Mouse (Mus musculus) hindbrain, embryonic 15.5 days (tissue): ENCODE data around the gene Utp14b. TPM values are rescaled to one million over a fixed set of nuclear protein-coding genes. Genes with fewer than 3 reads are reported as not detected.

Experiments used
- polyA plus RNA-seq: library from polyadenylated mRNA; unstranded; fragments of >200 nt; fragmentation: Nextera tagmentation; extraction: Ambion mirVana; gene quantifications from 2 replicates; pipeline ENCODE4 v1.2.1, GENCODE M21; 2015

Utp14b gene
- polyA plus RNA-seq, 1 experiment from 2014 or later: 1.8 TPM

Other genes with a start within 250 kb of the Utp14b start
- gene Farsb, start 169.1 kb upstream of the Utp14b start, polyA plus RNA-seq: 150 and 154 TPM in 2 replicates
- 0.59 and 1.4 TPM in 2 replicates for gene Mogat1, start 147.0 kb upstream of the Utp14b start, polyA plus RNA-seq
- gene BC035947, start 145.9 kb upstream of the Utp14b start, polyA plus RNA-seq: 0.98 and 1.3 TPM in 2 replicates
- 99.2 and 105 TPM in 2 replicates for gene Acsl3, start 213 bp upstream of the Utp14b start, polyA plus RNA-seq
- 1.6 and 1.7 TPM in 2 replicates for gene Kcne4, start 158.7 kb downstream of the Utp14b start, polyA plus RNA-seq